Mouse (Mus musculus) heart, embryonic 14.5 days (tissue): ENCODE measurements around the gene Lyrm1. TPM values are rescaled to one million over a fixed set of nuclear protein-coding genes. Genes with fewer than 3 reads are reported as not detected.

Source experiments
- ATAC-seq: fragments of 200-750 bp; cut with Nextera tagmentation; 2 replicates; pipeline ENCODE4 v1.8.0; 2017; ENCODE audit warnings: low read depth, moderate TSS enrichment; ENCODE audit not compliant: insufficient number of reproducible peaks, insufficient read depth, low FRiP score
- H3K27ac ChIP-seq, 2 experiments: fragments of 200-500 bp in 1 of 2; fragments of 300-500 bp in 1 of 2; sonication (generic) in 1 of 2; replicated peaks in 1 of 2; 2 replicates each; pipeline ENCODE4 v1.5.1; 2012 to 2014; ENCODE audit warnings: low read depth in 2 of 2, low read length in 2 of 2, control low read depth in 1 of 2, mild to moderate bottlenecking in 1 of 2, mixed read lengths in 1 of 2; ENCODE audit not compliant: control insufficient read depth in 1 of 2, insufficient read depth in 1 of 2
- H3K27me3 ChIP-seq: fragments of 300-500 bp; sonication (generic); 2 replicates; pipeline ENCODE4 v1.6.1; 2014; ENCODE audit warnings: mild to moderate bottlenecking, low read length, control low read depth; ENCODE audit not compliant: control insufficient read depth, insufficient read depth
- H3K36me3 ChIP-seq: fragments of 300-500 bp; sonication (generic); 2 replicates; pipeline ENCODE4 v1.6.1; 2014; ENCODE audit warnings: mild to moderate bottlenecking, control low read depth, low read length, mixed read lengths; ENCODE audit not compliant: control insufficient read depth, insufficient read depth
- H3K4me1 ChIP-seq, 2 experiments: fragments of 200-500 bp in 1 of 2; fragments of 300-500 bp in 1 of 2; sonication (generic) in 1 of 2; 2 replicates each; pipeline ENCODE4 v1.6.1; 2012 to 2014; ENCODE audit warnings: low read length in 2 of 2, control low read depth in 1 of 2, mixed read lengths in 1 of 2; ENCODE audit not compliant: control insufficient read depth in 2 of 2, insufficient read depth in 2 of 2
- H3K4me2 ChIP-seq: fragments of 300-500 bp; sonication (generic); 2 replicates; pipeline ENCODE4 v1.6.1; 2014; ENCODE audit warnings: mild to moderate bottlenecking, low read length
- H3K4me3 ChIP-seq, 2 experiments: fragments of 200-500 bp in 1 of 2; fragments of 300-500 bp in 1 of 2; sonication (generic) in 1 of 2; 2 replicates each; pipeline ENCODE4 v1.5.1; 2012 to 2014; ENCODE audit warnings: low read length in 2 of 2, mild to moderate bottlenecking in 2 of 2, control low read depth in 1 of 2, low read depth in 1 of 2, moderate library complexity in 1 of 2; ENCODE audit not compliant: control insufficient read depth in 1 of 2, insufficient read depth in 1 of 2
- H3K9ac ChIP-seq: fragments of 300-500 bp; sonication (generic); 2 replicates; pipeline ENCODE4 v1.6.1; 2014; ENCODE audit warnings: mild to moderate bottlenecking, low read length
- H3K9me3 ChIP-seq: fragments of 300-500 bp; sonication (generic); 2 replicates; pipeline ENCODE4 v1.6.1; 2016; ENCODE audit warnings: low read length, control low read depth; ENCODE audit not compliant: control insufficient read depth
- WGBS: fragments of 180-500 bp; shearing (Covaris S2); extraction: QIAGEN DNeasy Blood & Tissue Kit; methylation state at CpG from one replicate; pipeline ENCODE4 v1.1.7; 2014; 5-methylcytosine and 5-hydroxymethylcytosine counted together
- polyA plus RNA-seq: library from polyadenylated mRNA; unstranded; fragments of >200 nt; fragmentation: Nextera tagmentation; extraction: Ambion mirVana; gene quantifications from 2 replicates; pipeline ENCODE4 v1.2.1, GENCODE M21; 2014

The Lyrm1 gene
- polyA plus RNA-seq, 1 experiment from 2014 or later = 9.2 TPM

DNA sequence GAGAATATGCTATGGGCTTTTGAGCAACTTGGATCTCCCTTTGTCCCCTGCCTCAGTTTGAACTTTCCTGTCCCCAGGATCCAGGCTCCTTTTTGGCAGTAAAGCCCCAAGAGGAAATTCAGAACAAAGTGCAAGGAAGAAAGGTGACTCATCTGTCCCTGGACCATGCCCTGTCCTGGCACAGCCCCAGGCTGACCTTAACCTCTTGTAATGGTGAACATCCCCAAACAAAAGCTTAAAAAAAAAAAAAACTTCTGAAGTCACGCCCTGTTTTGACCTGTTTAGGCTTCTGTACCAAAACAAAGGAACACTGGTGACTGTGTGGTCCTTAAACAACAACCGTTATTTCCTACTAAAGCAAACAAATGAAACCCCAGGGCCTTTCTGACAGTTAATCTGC is 45.9 kb downstream of the Lyrm1 start:
- 55% methylated on average over 2 of the region's 2 CpGs for WGBS
- H3K27ac ChIP-seq = no peak overlapping the region
- no peak overlapping the region for H3K4me3 ChIP-seq
- no peaks in the 10 kb centered on the region for H3K27me3 ChIP-seq
- H3K9me3 ChIP-seq = no peaks in the 10 kb centered on the region
- H3K9ac ChIP-seq = no peak overlapping the region
- no peak overlapping the region for H3K4me2 ChIP-seq
- no peaks in the 10 kb centered on the region for H3K4me1 ChIP-seq
- H3K36me3 ChIP-seq = no peaks in the 10 kb centered on the region
- no peak for ATAC-seq

DNA sequence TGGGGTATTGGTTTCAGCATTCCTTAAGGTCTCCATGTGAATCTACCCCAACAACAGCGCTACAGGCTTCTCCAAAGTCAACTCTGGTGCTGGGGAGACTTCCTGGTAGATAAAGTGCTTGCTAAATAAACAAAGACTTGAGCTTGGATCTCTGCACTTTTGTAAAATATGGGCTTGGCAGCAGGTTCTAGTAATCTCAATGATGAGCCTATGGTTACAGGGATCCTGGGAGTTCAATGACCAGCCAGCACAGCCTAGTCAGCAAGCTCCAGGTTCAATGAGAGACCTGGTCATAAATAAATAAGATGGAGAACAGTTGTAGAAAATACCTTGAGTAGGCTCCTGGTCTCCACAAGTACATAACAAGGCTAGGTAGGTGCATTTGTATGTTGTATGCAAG is 58.4 kb downstream of the Lyrm1 start:
- Histone ChIP-seq H3K4me2 (no peak overlapping the region), H3K4me1 (peaks cover 0 to 3% of the 10 kb centered on the region in 2 experiments; a peak in 1 of 4 replicates), H3K36me3 (no peaks in the 10 kb centered on the region), H3K27me3 (no peaks in the 10 kb centered on the region), H3K27ac (no peak overlapping the region), H3K9me3 (no peaks in the 10 kb centered on the region), H3K9ac (no peak overlapping the region), H3K4me3 (no peak overlapping the region)
- WGBS = 55% methylated on average over 1 of the region's 1 CpGs
- no peak for ATAC-seq

DNA sequence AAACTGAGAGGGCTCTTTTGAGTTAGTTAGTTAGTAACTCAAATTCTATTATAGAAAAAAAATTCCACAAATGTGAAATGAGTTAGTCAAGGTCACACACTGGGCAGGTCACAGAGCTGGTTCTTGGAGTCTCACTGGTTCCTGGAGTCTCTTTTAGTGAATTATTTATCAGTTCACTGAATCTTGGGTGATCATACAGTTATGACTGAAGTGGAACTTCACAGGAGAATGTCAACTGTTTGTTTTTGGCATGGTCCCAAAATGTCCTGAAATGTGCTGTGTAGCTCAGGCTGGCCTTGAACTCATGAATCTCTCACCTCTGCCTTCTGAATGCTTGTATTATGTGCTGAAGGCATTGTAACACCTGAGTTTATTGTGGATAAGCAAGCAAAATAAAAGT is 61.8 kb downstream of the Lyrm1 start:
- no peak for ATAC-seq
- Histone ChIP-seq H3K27ac (no peak overlapping the region), H3K27me3 (no peaks in the 10 kb centered on the region), H3K9me3 (no peaks in the 10 kb centered on the region), H3K9ac (no peak overlapping the region), H3K36me3 (no peaks in the 10 kb centered on the region), H3K4me1 (peaks cover 0 to 3% of the 10 kb centered on the region in 2 experiments; a peak in 1 of 4 replicates), H3K4me3 (no peak overlapping the region), H3K4me2 (no peak overlapping the region)

DNA sequence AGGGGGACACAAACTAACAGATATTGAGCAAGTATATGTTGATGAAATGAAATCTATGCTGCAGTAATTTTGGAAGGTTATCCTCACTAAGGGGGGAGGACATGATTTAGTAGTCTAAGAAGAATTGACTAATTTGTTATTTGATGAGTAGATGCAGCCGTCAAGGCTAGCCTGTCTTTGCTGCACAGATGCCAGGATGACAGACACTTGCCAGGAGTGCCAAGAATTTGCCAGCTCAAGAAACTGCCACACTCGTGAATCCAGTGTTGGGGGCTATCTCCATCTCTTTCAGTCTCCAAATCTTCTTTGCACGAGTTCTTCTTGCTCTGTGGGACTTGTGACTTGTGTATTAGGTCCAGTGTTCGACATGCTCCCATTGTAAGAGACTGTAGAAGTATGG is 63.4 kb downstream of the Lyrm1 start:
- ATAC-seq = no peak
- Histone ChIP-seq H3K27ac (no peak overlapping the region), H3K4me2 (no peak overlapping the region), H3K36me3 (no peaks in the 10 kb centered on the region), H3K9ac (no peak overlapping the region), H3K27me3 (no peaks in the 10 kb centered on the region), H3K4me1 (peaks cover 0 to 3% of the 10 kb centered on the region in 2 experiments; a peak in 1 of 4 replicates), H3K4me3 (no peak overlapping the region), H3K9me3 (no peaks in the 10 kb centered on the region)
- WGBS = 59% methylated on average over 4 of the region's 4 CpGs

DNA sequence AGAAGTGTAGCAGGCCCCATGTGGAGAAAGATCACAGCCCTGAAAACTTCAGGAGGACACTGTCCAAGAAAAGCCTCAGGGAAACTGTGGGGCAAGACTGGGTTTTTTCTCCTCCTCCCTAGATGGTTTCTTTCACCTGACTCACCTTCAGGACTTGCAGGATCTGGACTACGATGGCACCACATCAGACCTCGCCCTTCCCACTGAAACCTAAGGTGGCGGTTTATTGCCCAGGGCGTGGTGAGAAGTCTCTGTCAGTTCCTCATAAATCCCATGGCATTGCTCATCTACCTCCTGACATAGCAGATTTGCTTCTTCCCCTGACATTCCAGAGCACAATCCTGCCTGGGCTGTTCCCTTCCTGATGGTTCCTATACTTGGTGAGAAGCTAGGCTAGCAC is 63.8 kb downstream of the Lyrm1 start:
- no peaks in the 10 kb centered on the region for H3K9me3 ChIP-seq
- peaks cover 0 to 3% of the 10 kb centered on the region in 2 experiments; a peak in 1 of 4 replicates for H3K4me1 ChIP-seq
- WGBS = 85% methylated on average over 4 of the region's 4 CpGs
- no peak overlapping the region for H3K27ac ChIP-seq
- ATAC-seq = no peak
- no peak overlapping the region for H3K9ac ChIP-seq
- no peak overlapping the region for H3K4me2 ChIP-seq
- H3K27me3 ChIP-seq = no peaks in the 10 kb centered on the region
- no peak overlapping the region for H3K4me3 ChIP-seq
- H3K36me3 ChIP-seq = no peaks in the 10 kb centered on the region

DNA sequence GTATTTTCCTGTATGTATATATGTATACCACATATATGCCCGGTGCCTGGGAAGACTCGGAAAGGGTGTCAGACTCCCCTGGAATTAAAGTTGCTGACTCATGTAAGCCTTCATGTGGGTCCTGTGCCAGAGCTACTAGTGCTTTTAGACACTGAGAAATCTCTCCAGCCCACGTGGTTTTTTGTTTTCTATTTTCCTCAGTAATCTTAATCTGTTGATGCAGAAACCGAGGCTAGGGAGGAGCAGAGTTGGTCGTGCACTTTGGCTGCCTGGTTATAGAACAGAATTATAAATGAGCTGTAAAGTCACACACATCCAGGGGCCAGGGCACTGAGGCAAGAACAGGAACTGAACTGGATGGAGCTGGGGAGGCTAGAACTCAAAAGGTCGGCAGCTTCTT is 64.3 kb downstream of the Lyrm1 start:
- no peak for ATAC-seq
- Histone ChIP-seq H3K4me2 (no peak overlapping the region), H3K9me3 (no peaks in the 10 kb centered on the region), H3K9ac (no peak overlapping the region), H3K27ac (no peak overlapping the region), H3K4me3 (no peak overlapping the region), H3K27me3 (no peaks in the 10 kb centered on the region), H3K36me3 (no peaks in the 10 kb centered on the region), H3K4me1 (no peaks in the 10 kb centered on the region)
- 72% methylated on average over 6 of the region's 6 CpGs for WGBS

DNA sequence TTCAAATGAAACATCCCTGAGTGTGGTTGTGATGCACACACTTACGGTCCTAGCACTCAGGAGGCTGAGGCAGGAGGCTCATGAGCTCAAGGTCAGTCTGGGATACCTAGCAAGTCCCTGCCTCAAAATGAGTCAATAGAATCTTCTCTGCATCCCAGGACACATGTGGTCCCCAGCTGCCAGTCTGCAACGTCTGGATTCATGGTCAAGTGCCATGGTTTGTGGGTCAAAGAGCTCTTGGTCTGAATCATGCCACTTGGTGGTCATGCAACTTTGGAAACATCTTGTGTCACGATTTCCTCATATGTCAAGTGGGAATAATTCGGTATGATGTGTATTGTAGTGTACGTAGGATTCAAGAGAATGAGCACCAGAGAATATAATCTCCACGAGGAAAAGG is 64.9 kb downstream of the Lyrm1 start:
- WGBS = 82% methylated on average over 6 of the region's 6 CpGs
- H3K27ac ChIP-seq = no peak overlapping the region
- no peak overlapping the region for H3K4me2 ChIP-seq
- no peaks in the 10 kb centered on the region for H3K9me3 ChIP-seq
- no peak for ATAC-seq
- no peak overlapping the region for H3K4me3 ChIP-seq
- H3K4me1 ChIP-seq = no peaks in the 10 kb centered on the region
- no peaks in the 10 kb centered on the region for H3K36me3 ChIP-seq
- H3K9ac ChIP-seq = no peak overlapping the region
- H3K27me3 ChIP-seq = no peaks in the 10 kb centered on the region

DNA sequence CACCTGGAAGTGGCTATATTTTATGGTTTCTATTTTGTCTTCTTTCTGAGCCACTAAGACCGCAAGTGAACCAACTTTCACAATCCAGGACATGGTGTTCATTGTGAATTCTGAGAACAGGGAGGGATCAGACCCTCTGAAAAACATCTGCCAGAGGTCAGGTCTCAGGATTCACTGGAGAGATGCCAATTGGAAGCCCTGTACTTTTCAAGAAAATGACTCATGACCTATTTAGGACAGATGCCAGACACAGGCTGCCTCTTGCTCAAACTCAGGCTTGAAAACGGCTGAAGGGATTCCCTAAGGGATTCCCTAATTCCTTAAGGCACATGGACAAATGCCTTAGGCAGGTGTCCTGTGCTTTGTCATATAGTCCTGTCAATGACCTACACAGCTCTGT is 65.4 kb downstream of the Lyrm1 start:
- Histone ChIP-seq H3K27ac (no peak overlapping the region), H3K36me3 (no peaks in the 10 kb centered on the region), H3K4me3 (no peak overlapping the region), H3K9me3 (no peaks in the 10 kb centered on the region), H3K27me3 (no peaks in the 10 kb centered on the region), H3K9ac (no peak overlapping the region), H3K4me2 (no peak overlapping the region), H3K4me1 (no peaks in the 10 kb centered on the region)
- no peak for ATAC-seq
- 32% methylated on average over 2 of the region's 2 CpGs for WGBS
